Mouse (Mus musculus): ENCODE measurements at regions not wholly inside any gene's neighbourhood (a gene's known extent, or its start where the extent isn't known, plus 50 kb on each side); places are given as distances from the start of the nearest gene placed in this dataset.
"Not testable (repeated sequence)": the region's sequence is repeated elsewhere in the genome, so short reads cannot be mapped to it uniquely, and the experiment has no call there.

DNA sequence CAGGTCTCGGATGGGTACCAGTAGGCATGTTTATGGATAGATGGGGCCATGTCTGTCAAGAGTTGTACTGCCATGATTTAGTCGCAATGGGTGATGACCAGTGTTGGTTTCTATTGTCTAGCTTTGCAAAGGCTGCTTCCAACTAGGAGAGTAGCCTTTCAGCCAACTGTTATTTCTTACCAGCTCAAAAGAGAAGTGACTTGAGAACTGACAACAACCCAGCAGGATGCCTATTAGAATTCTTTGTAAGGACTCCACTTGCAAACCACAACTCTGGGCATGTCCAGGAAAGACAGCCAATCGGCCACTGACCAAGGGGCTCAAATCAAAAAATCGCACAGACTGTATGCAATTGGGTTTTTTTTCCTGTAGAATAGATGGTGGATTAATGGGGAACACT is 200.9 kb downstream of the Dhx15 start:
- WGBS, result 26% methylated on average over 4 of the region's 4 CpGs

DNA sequence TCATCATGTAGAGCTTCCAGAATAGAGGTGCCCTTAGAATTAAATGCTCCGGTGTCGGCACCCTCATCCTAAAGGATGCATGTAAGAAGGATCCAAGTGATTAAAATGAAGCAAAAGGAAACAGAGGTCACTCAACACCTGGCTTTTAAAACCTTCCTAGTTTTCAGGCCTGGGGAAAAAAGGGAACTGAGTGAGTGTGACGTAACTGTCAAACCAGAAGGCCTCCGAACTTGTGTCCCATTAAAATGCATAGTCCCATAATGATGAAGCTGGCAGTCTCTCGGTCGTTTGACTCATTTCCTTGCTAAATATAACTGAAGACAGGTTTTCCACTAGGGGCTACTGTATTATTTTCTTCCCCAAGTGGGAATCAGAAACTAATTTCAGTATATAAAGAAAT is 201.4 kb downstream of the Dhx15 start:
- Histone ChIP-seq H3K27me3 (ENCODE audit: control insufficient read depth, insufficient read depth, low read length) (no peaks in the 10 kb centered on the region), H3K4me1 (ENCODE audit: control insufficient read depth, insufficient read depth, low read length) (0 out of 2 replicates have a peak, but pooled peaks cover 3% of the 10 kb centered on the region), H3K27ac (ENCODE audit: low read depth, low read length) (no peak overlapping the region), H3K36me3 (ENCODE audit: control insufficient read depth, insufficient read depth, low read length) (no peaks in the 10 kb centered on the region), H3K4me3 (ENCODE audit: low read depth, low read length) (no peak overlapping the region), H3K4me2 (ENCODE audit: low read depth, low read length) (no peak overlapping the region), H3K9me3 (ENCODE audit: control insufficient read depth, low read length) (no peaks in the 10 kb centered on the region), H3K9ac (replicated peaks; ENCODE audit: low read depth, low read length) (no peak overlapping the region)
- ATAC-seq (ENCODE audit: low read depth), result no peak
- 68% methylated on average over 6 of the region's 6 CpGs for WGBS

More for the DNA sequence above, 200.9 kb downstream of the Dhx15 start:
- no peak for ATAC-seq (ENCODE audit: low read depth)
- H3K27me3 ChIP-seq (ENCODE audit: control insufficient read depth, insufficient read depth, low read length), result no peaks in the 10 kb centered on the region
- no peaks in the 10 kb centered on the region for H3K9me3 ChIP-seq (ENCODE audit: control insufficient read depth, low read length)
- no peak overlapping the region for H3K4me3 ChIP-seq (ENCODE audit: low read depth, low read length)
- H3K9ac ChIP-seq (replicated peaks; ENCODE audit: low read depth, low read length), result no peak overlapping the region
- H3K4me1 ChIP-seq (ENCODE audit: control insufficient read depth, insufficient read depth, low read length), result 0 out of 2 replicates have a peak, but pooled peaks cover 3% of the 10 kb centered on the region
- no peaks in the 10 kb centered on the region for H3K36me3 ChIP-seq (ENCODE audit: control insufficient read depth, insufficient read depth, low read length)
- no peak overlapping the region for H3K27ac ChIP-seq (ENCODE audit: low read depth, low read length)
- no peak overlapping the region for H3K4me2 ChIP-seq (ENCODE audit: low read depth, low read length)

DNA sequence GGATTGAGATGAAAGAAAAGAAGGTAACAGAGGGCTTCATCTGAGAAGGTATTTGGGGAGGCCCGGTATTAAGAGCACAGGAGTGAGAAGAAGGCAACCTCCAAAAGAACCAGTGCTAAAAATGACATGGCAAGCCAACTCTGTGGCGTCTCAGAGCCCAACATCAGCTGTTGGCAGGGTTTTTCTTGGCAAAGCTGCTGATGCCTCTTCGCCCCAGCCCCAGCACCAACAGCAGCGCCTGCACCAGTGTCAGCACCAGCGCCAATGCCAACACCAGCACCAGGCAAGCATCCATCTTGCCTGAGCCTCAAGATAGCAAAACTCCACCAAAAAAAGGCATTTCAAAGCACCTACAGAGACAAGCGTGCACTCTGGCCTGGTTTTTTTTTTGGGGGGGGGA is 205.3 kb downstream of the Dhx15 start:
- WGBS, result 99% methylated on average over 6 of the region's 6 CpGs
- no peak overlapping the region for H3K9ac ChIP-seq (replicated peaks; ENCODE audit: low read depth, low read length)
- no peaks in the 10 kb centered on the region for H3K36me3 ChIP-seq (ENCODE audit: control insufficient read depth, insufficient read depth, low read length)
- H3K4me2 ChIP-seq (ENCODE audit: low read depth, low read length), result no peak overlapping the region
- no peak overlapping the region for H3K27ac ChIP-seq (ENCODE audit: low read depth, low read length)
- no peaks in the 10 kb centered on the region for H3K4me1 ChIP-seq (ENCODE audit: control insufficient read depth, insufficient read depth, low read length)
- H3K27me3 ChIP-seq (ENCODE audit: control insufficient read depth, insufficient read depth, low read length), result no peaks in the 10 kb centered on the region
- no peak overlapping the region for H3K4me3 ChIP-seq (ENCODE audit: low read depth, low read length)
- ATAC-seq (ENCODE audit: low read depth), result no peak
- no peaks in the 10 kb centered on the region for H3K9me3 ChIP-seq (ENCODE audit: control insufficient read depth, low read length)

DNA sequence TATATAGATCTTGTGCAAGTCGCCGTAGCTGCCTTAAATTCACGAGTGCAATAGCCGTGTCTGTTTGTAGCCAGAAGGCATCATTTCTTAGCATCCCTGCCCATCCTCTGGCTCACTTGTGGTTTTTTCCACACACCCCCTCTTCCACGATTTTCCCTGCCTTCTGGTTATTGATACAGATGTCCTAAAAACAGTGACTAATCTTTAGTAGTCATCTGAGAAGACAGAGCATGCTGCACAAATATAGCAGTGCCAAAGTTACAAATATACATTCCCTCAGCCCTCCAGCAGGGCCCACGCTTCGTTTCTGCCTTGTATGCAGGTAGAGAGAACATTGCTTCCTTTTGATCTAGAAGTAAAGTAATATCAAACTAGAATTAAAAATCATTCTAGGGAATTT is 207.5 kb downstream of the Dhx15 start:
- Histone ChIP-seq H3K4me2 (ENCODE audit: low read depth, low read length) (no peak overlapping the region), H3K4me3 (ENCODE audit: low read depth, low read length) (no peak overlapping the region), H3K4me1 (ENCODE audit: control insufficient read depth, insufficient read depth, low read length) (no peaks in the 10 kb centered on the region), H3K27ac (ENCODE audit: low read depth, low read length) (no peak overlapping the region), H3K27me3 (ENCODE audit: control insufficient read depth, insufficient read depth, low read length) (no peaks in the 10 kb centered on the region), H3K9me3 (ENCODE audit: control insufficient read depth, low read length) (no peaks in the 10 kb centered on the region), H3K9ac (replicated peaks; ENCODE audit: low read depth, low read length) (no peak overlapping the region), H3K36me3 (ENCODE audit: control insufficient read depth, insufficient read depth, low read length) (no peaks in the 10 kb centered on the region)
- ATAC-seq (ENCODE audit: low read depth), result no peak
- WGBS, result 94% methylated on average over 7 of the region's 7 CpGs

DNA sequence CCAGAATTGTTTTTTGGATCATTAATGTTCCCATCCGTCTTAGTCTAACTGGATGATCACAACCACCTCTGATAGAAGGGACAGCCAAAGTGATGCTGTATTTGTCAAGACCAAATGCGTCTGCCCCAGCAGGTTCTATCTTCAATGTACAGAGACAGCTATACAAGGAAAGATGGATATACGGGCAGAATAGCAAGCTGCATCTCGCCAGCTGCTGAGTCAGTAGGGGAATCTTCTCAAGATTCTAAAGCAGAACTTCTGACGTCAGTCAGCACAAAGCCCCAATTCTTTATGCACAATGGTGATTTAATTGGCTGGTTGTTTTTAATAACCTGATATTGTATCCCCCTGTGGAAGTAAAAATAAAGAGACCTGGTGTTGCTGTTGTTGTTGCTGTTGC is 209.4 kb downstream of the Dhx15 start:
- Histone ChIP-seq H3K36me3 (ENCODE audit: control insufficient read depth, insufficient read depth, low read length) (no peaks in the 10 kb centered on the region), H3K27me3 (ENCODE audit: control insufficient read depth, insufficient read depth, low read length) (no peaks in the 10 kb centered on the region), H3K9ac (replicated peaks; ENCODE audit: low read depth, low read length) (no peak overlapping the region), H3K4me2 (ENCODE audit: low read depth, low read length) (no peak overlapping the region), H3K27ac (ENCODE audit: low read depth, low read length) (no peak overlapping the region), H3K4me3 (ENCODE audit: low read depth, low read length) (no peak overlapping the region), H3K9me3 (ENCODE audit: control insufficient read depth, low read length) (no peaks in the 10 kb centered on the region), H3K4me1 (ENCODE audit: control insufficient read depth, insufficient read depth, low read length) (no peaks in the 10 kb centered on the region)
- 72% methylated on average over 5 of the region's 5 CpGs for WGBS
- no peak for ATAC-seq (ENCODE audit: low read depth)

DNA sequence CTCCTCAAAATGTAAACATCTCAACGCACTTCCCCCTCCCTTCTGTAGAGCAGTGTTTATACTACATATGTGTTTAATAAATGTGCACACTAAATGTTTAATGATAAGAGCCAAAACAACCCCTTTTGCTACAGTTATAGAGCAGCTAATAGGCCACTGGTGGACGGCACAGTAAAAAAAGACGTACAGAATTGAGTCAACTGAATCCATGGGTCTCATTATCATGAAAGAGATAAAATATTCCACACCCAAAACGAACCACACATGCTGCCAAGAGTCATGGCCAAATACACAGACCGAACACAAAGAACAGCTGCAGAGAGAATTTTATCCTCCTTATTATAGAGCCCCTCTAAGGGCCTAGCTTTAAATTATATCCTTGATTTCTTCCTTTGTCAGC is 237.8 kb downstream of the Dhx15 start:
- no peaks in the 10 kb centered on the region for H3K36me3 ChIP-seq (ENCODE audit: control insufficient read depth, insufficient read depth, low read length)
- ATAC-seq (ENCODE audit: low read depth), result no peak; the same call in 1 of the 2 replicates
- no peak overlapping the region for H3K9ac ChIP-seq (replicated peaks; ENCODE audit: low read depth, low read length)
- no peaks in the 10 kb centered on the region for H3K27me3 ChIP-seq (ENCODE audit: control insufficient read depth, insufficient read depth, low read length)
- WGBS, result 57% methylated on average over 5 of the region's 5 CpGs
- H3K4me1 ChIP-seq (ENCODE audit: control insufficient read depth, insufficient read depth, low read length), result no peaks in the 10 kb centered on the region
- H3K4me3 ChIP-seq (ENCODE audit: low read depth, low read length), result no peak overlapping the region
- H3K27ac ChIP-seq (ENCODE audit: low read depth, low read length), result no peak overlapping the region
- H3K4me2 ChIP-seq (ENCODE audit: low read depth, low read length), result no peak overlapping the region
- H3K9me3 ChIP-seq (ENCODE audit: control insufficient read depth, low read length), result no peaks in the 10 kb centered on the region

DNA sequence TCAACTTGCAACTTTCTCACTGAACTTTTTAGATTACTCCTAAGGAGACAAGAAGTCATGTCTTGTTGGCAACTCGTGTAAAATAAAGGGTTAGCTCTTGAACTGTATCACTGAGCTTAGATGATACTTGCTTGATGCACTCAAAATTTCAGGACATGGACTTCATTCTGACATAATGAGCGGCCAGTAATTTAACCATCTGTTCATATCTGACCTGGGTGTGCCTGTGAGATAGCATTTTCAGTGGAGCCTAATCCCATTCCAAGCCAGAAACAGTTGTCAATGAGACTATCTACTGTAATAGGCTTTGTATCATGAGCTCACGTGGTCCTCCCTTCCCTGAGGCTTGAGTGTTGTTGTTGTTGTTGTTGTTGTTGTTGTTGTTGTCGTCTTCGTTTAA is 240.3 kb downstream of the Dhx15 start:
- Histone ChIP-seq H3K4me3 (ENCODE audit: low read depth, low read length) (no peak overlapping the region), H3K9ac (replicated peaks; ENCODE audit: low read depth, low read length) (no peak overlapping the region), H3K4me2 (ENCODE audit: low read depth, low read length) (no peak overlapping the region), H3K36me3 (ENCODE audit: control insufficient read depth, insufficient read depth, low read length) (no peaks in the 10 kb centered on the region), H3K27ac (ENCODE audit: low read depth, low read length) (no peak overlapping the region), H3K27me3 (ENCODE audit: control insufficient read depth, insufficient read depth, low read length) (no peaks in the 10 kb centered on the region), H3K4me1 (ENCODE audit: control insufficient read depth, insufficient read depth, low read length) (no peaks in the 10 kb centered on the region), H3K9me3 (ENCODE audit: control insufficient read depth, low read length) (no peaks in the 10 kb centered on the region)
- no peak for ATAC-seq (ENCODE audit: low read depth)
- 90% methylated on average over 5 of the region's 5 CpGs for WGBS

DNA sequence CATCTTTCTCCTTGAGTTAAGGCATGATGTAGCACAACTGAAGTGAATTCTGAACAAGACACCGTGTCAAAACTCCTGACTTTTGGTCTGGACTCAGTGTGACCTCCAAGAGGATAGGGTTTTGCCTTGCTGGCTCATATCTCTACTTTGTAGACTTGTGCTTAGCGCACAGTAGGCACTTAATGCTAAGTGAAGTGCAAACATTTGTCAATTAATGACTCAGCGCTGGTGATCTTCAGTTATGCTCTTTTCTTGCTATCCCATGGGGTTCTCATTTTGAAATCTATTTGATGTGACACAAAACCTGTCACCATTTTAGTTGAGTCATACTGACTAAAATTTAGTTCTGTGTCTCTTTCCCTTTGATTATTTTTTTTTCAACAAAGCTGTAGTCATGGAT is 244.3 kb downstream of the Dhx15 start:
- WGBS, result 95% methylated on average over 3 of the region's 3 CpGs
- no peaks in the 10 kb centered on the region for H3K4me1 ChIP-seq (ENCODE audit: control insufficient read depth, insufficient read depth, low read length)
- H3K27ac ChIP-seq (ENCODE audit: low read depth, low read length), result no peak overlapping the region
- no peaks in the 10 kb centered on the region for H3K36me3 ChIP-seq (ENCODE audit: control insufficient read depth, insufficient read depth, low read length)
- H3K9ac ChIP-seq (replicated peaks; ENCODE audit: low read depth, low read length), result no peak overlapping the region
- no peak overlapping the region for H3K4me2 ChIP-seq (ENCODE audit: low read depth, low read length)
- no peaks in the 10 kb centered on the region for H3K9me3 ChIP-seq (ENCODE audit: control insufficient read depth, low read length)
- no peak for ATAC-seq (ENCODE audit: low read depth)
- H3K4me3 ChIP-seq (ENCODE audit: low read depth, low read length), result no peak overlapping the region
- H3K27me3 ChIP-seq (ENCODE audit: control insufficient read depth, insufficient read depth, low read length), result no peaks in the 10 kb centered on the region

DNA sequence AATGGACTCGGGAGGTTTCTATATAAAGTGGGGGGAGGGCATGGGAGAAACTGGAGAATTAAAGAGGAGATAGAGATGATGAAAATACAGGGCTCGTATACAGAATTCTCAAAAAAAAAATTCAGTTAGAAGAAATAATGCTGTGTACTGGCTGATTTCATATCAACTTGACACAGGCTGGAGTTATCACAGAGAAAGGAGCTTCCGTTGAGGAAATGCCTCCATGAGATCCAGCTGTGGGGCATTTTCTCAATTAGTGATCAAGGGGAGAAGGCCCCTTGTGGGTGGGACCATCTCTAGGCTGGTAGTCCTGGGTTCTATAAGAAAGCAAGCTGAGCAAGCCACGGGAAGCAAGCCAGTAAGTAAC is 248.4 kb downstream of the Dhx15 start:
- not testable (repeated sequence) for H3K4me2 ChIP-seq (ENCODE audit: low read depth, low read length); H3K27ac ChIP-seq (ENCODE audit: low read depth, low read length); H3K4me1 ChIP-seq (ENCODE audit: control insufficient read depth, insufficient read depth, low read length); H3K9ac ChIP-seq (replicated peaks; ENCODE audit: low read depth, low read length); H3K4me3 ChIP-seq (ENCODE audit: low read depth, low read length); H3K9me3 ChIP-seq (ENCODE audit: control insufficient read depth, low read length); H3K27me3 ChIP-seq (ENCODE audit: control insufficient read depth, insufficient read depth, low read length); ATAC-seq (ENCODE audit: low read depth); H3K36me3 ChIP-seq (ENCODE audit: control insufficient read depth, insufficient read depth, low read length)
- 79% methylated on average over 4 of the region's 4 CpGs for WGBS

All from neural tube, embryonic 14.5 days (tissue).